Mouse (Mus musculus) testis, postnatal 14 days (tissue): Measurements from ENCODE around the gene Ntn5.
"Not testable (repeated sequence)": the region's sequence is repeated elsewhere in the genome, so short reads cannot be mapped to it uniquely, and the experiment has no call there.

ENCODE experiments used
- DNase-seq: peaks from one replicate; pipeline ENCODE4 v3.0.0; 2021; ENCODE audit warnings: low spot score

The Ntn5 gene

GRCm38 (mm10) chr7:45660746-45661478, 22.9 kb upstream of the Ntn5 start:
- DNase-seq, result no peak

GRCm38 (mm10) chr7:45661702-45662101, 22.1 kb upstream of the Ntn5 start:
- not testable (repeated sequence) for DNase-seq

GRCm38 (mm10) chr7:45665303-45666138, 18.3 kb upstream of the Ntn5 start:
- no peak for DNase-seq

GRCm38 (mm10) chr7:45666161-45666560, 17.7 kb upstream of the Ntn5 start, which contains the start of gene Fut2:
TSS of gene Fut2 (minus strand) at chr7:45666394.
- DNase-seq, result no peak

GRCm38 (mm10) chr7:45667761-45668160, 16.1 kb upstream of the Ntn5 start:
- no peak for DNase-seq

GRCm38 (mm10) chr7:45668921-45669320, 14.9 kb upstream of the Ntn5 start:
- no peak for DNase-seq

- DNase-seq, result no peak
Observed at GRCm38 (mm10) chr7:45677627-45678295, 6.1 kb upstream of the Ntn5 start.

GRCm38 (mm10) chr7:45678513-45678912, 5.3 kb upstream of the Ntn5 start:
- DNase-seq, result no peak

GRCm38 (mm10) chr7:45679966-45680621, 3.7 kb upstream of the Ntn5 start:
- DNase-seq, result no peak

- no peak for DNase-seq
Observed at GRCm38 (mm10) chr7:45681046-45681736, 2.6 kb upstream of the Ntn5 start.

- peak; percentile 75 for DNase-seq
Observed at GRCm38 (mm10) chr7:45682144-45683126, 1.4 kb upstream of the Ntn5 start.

- DNase-seq, result no peak
Observed at GRCm38 (mm10) chr7:45685811-45686210, 2.0 kb downstream of the Ntn5 start.

- no peak for DNase-seq
Observed at GRCm38 (mm10) chr7:45686841-45687240, 3.0 kb downstream of the Ntn5 start.

GRCm38 (mm10) chr7:45689099-45689498, 5.3 kb downstream of the Ntn5 start:
- no peak for DNase-seq

GRCm38 (mm10) chr7:45689800-45690199, 6.0 kb downstream of the Ntn5 start:
- DNase-seq, result peak; percentile 76

- DNase-seq, result no peak
Observed at GRCm38 (mm10) chr7:45692364-45692763, 8.5 kb downstream of the Ntn5 start.

GRCm38 (mm10) chr7:45693921-45694591, 10.2 kb downstream of the Ntn5 start, which contains the start of gene Sec1:
TSS of gene Sec1 (minus strand) at chr7:45694402.
- peak; percentile 86 for DNase-seq

GRCm38 (mm10) chr7:45695098-45695497, 11.3 kb downstream of the Ntn5 start:
- no peak for DNase-seq

GRCm38 (mm10) chr7:45697894-45698293, 14.1 kb downstream of the Ntn5 start:
- DNase-seq, result no peak
